Mouse (Mus musculus) retina, postnatal 1 day (tissue): Measurements from ENCODE around the gene Rhof.

Source experiments
- DNase-seq: peaks from one replicate; pipeline ENCODE4 v3.0.0-alpha.2; 2012

Rhof gene

DNA sequence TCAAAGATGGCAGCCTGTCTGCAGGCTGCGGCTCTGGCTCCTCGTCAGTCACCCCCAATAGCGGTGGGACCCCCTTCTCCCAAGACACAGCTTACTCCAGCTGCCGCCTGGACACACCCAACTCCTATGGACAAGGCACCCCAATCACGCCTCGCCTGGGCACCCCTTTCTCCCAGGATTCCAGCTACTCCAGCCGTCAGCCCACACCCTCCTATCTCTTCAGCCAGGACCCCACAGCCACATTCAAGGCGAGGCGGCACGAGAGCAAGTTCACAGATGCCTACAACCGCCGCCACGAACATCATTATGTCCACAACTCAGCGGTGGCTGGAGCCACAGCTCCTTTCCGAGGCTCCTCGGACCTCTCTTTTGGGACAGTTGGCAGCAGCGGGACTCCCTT, 15.1 kb upstream of the Rhof start:
- DNase-seq: no peak

DNA sequence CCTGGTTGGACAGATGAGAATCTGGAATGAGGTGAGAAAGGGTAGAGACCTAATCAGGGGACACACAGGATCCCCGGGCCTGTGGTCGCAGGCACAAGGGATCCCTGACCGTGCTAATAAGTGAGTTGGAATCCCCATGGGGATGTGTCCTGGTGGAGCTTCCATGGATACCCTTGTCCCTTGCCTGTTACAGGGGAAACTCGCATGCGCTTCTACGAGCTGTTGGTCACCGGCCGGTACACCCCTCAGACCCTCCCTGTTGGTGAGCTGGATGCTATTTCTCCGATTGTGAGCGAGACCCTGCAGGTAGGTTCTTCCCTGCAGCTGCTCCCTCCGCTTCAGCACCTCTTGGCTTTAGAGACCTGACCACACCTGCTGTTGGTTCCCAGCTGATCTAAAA, 13.9 kb upstream of the Rhof start:
- no peak for DNase-seq

DNA sequence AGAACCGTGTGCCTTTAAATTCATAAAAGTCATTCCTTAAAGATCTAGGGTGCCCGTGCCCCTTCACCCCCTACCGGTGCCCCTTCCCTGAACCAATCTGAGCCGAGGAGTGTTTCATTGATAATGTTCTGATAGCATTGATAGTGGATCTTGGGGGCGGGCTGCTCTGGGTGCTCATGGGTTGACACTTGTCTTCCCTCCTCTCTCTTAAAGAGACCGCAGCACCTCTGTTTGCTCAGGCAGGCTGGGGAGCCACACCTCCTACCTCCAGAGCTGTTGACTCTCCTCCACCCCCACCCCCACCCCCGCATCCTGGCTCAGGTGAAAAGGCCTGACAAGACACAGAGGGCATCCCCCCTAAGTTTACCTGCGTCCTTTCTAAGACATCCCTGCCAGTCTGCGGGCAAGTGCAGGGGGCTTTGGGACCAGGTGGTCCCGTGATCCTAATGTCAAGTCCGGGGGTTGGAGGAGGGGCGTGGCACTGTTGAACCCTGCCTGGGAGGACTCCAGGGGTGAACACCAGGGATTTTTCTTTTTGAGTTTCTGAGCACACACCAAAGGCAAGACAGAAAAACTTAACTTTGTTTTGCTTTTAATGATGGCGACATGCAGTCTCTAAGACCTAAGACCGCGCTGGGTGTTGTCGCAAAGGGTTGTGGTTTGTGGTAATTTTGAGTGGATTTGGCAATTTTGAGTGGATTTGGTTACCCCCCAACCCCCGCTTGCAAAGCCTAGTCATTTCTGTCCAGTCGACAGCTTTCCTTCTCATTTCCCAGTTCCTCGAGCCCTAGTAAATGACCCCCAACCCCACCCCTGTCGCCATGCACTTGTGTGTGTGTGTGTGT, 12.5 kb upstream of the Rhof start:
- DNase-seq: no peak

DNA sequence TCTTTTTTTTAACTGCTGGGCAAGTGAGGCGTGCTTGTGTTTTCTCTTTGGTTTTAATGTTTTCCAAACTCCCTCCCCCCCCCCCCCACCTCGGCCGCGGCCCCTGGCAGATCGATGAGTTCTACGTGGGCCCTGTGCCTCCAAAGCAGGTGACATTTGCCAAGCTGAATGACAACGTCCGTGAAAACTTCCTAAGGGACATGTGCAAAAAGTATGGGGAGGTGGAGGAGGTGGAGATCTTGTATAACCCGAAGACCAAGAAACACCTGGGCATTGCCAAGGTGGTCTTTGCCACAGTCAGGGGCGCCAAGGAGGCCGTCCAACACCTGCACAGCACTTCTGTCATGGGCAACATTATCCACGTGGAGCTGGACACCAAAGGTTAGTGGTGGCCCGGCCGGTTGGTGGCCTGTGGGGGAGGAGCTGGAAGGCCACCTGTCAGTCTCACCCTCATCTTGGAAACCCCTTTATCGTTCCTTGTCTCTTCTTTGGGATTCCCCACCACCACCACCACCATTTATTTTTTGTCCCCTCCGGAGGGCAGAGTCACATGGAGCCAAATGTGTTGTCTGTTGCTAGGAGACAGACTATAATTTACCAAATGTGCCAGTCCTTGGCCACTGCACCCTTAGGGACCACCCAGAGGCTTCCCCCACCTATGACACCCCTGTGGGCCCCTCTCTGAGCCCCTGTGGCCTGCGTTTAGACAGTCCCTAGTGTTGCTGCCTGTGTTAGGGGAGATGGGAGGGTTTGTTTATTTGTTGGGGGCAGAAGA, 11.7 kb upstream of the Rhof start:
- DNase-seq: peak; percentile 47

DNA sequence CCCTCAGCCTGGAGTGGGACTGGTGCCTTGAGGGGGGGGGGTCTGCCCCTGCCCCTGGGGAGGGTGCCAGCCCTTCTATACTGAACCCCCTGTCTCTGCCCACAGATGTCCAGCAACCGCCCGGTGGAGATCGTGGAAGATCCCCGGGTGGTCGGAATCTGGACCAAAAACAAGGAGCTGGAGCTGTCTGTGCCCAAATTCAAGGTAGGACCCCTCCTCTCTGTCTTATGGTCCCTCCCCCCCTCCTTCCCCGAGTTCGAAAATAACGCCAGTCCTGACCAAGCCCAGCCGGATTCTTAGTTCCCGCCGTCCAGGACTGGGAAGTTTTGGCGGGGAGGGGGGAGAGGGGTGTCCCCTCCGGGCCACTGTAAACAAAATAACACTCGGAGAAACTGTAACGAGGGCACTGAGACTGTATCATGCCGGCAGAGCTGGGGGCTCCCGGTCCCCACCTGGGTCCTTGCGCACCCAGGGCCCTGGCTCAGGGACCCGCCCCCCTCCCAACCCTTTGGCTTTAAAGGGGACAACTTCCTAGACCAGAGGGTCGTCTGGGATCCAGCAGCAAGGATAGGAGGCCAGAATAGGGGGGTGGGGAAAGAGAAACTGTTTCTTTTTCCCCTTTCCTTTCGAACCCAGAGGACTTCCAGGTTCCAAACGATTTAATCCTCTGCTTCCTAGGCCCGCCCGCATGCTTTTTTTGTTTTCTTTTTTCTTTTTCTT, 10.9 kb upstream of the Rhof start:
- peak; percentile 79 for DNase-seq

DNA sequence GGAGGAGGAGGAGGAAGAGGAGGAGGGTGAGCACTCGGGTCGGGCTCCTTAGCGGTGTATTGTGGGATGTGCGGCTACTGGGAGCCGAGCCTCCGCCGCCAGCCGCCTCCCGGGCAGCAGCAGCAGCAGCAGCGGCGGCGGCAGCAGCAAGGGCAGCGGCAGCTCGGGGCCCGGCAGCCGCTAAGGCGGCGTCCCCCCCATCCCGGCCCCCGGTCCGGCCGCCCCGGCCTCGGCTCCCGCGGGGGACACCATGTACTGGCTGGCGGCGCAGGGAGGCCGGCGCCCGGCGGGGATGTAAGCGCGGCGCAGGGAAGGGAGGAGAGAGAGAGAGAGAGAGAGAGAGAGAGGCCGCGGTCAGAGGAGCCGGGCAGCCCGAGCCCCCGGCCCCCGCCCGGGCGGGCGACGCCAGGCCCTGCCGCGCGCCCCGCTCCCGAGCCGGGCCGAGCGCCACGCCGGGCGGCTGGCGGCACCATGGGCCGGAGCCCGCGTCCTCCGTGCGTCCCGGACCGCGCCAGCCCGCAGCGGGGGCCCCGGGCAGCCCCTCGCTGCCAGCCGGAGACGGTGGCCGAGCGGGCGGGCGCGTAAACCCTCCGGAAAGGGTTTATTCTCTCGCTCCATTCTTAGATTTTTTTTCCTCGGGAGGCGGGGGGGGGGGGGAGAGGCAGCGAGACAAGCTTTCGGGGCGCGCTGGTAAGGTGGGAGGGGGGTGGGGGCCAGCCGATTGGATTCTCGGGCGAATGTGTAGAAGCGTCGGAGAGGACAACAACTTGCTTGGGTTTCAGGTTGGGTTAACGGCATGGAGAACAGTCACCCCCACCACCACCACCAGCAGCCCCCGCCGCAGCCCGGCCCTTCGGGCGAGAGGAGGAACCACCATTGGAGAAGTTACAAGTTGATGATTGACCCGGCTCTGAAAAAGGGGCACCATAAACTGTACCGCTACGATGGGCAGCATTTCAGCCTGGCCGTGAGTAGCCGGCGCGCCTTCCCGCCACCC, 10.0 kb upstream of the Rhof start, which contains the start of gene Setd1b:
TSS of gene Setd1b (plus strand) at position 33 of the 997 bp plus-strand sequence.
- DNase-seq: peak; percentile 78

DNA sequence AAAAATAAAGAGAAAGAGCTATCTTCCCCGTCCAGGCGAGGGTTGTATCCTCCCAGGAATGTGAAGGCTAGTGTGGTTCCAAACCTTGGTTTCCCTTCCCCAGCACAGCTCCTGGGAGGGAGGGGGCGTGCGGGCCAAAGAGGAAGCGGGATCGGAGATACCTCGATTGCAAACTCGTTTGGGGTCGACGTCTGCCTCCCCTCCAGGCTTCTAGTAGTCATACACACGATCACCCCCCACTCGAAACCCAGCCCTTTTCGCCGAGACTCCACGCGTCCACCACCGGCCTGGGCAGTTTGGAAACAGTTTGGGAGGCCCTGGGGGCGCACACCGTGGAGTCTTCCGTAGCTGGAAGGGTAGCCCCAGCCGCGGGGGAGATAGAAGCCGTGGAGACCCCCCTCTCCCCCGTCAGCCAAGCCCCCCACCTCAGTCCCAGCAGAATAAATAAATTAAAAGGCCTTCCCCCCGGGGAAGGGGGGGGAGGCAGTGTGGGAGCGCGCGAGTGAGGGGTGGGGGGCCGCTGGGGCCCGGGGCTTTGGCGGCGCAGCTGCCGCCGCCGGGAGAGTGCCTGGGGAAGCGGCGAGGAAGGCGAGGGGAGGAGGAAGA, 9.2 kb upstream of the Rhof start:
- no peak for DNase-seq

DNA sequence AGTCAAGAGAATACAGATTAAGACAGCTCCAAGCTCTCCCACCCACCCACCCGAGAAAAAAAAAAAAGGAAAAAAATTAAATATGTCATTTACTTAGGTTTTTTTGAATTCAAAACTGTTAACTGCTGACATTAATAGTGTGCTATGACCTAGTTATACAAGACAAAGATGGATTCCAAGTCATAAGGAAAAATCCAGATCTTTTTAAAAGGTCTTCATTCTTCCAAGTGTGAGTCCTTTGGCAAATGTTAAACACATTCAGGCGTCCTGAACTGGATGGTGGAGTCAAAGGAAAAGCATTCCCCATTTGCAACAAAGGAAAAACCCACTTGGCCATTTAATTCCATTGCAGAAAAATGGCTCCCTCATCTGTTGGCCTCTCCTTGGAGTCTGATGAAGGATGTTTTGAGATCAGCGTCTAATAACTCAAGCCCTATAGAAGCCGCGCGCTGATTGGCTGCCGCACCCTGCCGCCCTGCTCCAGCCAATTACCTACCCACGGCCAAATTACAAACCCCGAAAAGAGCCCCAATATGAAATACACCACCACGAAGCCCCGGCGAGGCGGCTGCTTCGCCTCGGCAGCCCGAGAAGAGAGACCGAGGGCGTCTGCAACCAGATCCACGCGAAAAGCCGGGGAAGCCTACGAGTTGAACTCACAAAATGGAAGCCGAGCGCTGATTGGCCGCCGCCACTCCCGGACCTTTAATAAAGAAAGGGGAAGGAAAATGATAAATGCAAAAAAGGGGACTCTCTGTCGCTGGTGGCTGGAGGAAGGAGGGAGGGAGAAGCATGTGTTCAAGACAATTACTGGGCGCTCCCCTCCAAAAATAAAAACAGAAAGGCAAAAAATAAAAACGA, 8.4 kb upstream of the Rhof start:
- peak; percentile 96 for DNase-seq

DNA sequence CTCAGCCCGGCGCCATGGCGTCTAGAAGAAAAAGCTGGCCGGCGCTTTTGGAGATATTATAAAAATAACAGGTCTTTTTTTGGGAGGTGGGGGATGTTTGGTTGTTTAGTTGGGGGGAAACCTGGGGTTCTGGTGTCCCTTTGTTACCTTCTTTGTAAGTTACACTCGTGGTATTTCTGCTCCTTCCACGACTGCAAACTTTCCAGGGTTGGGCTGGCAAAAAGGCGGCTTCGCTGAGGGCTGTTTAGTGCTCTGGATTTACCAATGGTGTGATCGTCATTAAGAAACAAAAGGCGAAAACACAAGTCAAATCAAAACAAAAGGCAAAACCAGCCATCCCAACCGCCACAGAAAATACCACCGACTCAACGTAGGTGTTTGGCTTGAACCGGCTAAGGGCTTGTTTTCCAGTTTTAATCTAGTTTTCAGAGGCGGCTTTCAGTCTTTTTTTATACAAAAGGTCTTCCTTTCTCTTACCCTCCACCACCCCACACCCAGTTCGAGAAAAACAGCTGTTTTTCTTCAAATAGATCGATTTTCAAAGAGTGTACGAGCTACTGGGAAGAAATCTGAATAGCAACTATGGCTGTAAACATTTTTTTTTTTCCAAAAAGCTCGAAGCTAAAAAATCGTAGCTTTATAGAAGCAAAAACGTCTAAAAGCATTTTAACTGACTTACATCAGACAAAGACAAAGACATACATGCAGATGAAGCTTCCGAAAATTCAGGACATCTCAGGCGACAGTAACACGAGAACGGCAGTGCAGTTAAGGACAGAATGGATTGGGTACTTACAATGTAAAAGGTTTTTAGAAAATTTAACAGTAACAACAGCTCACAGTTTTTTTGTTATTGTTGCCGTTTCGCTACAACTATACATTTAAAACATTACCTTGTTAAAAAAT, 7.5 kb upstream of the Rhof start:
- peak; percentile 36 for DNase-seq

DNA sequence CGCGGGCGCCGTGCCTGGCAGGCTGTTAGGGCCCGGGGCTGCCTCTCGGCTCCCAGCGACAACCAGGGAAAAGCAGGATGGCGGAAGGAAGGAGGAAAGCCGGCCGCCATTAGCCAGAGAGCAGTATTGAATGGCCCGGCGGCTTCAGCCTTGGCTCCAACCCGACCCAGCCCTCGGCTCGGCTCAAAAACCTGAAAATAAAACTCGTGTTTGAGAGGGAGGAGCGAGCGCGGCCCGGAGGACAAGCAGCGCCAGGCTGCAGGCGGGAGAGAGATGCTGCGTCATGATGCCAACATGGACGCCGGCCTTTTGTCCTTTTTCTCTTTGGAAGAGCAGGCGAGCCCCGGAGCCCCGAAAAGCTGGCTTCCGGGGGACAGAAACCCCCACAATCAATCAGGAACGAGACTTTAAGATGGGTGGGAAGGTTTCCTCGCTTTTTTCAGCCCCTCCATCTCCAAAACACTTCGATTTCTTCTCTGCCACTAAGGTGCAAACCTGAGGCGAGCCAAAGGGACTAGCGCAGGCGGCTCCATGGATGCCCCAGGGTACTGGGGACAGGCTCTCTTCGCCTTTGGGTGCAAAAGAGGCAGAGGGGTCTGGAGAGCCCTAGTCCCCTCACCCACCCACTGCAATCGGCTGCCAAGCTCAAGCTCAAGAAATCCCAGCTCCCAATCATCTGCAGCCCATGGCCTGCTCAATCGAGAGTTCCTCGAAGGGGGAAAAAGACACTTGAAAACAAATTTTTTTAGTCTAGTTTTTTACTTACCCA, 6.6 kb upstream of the Rhof start:
- DNase-seq: peak; percentile 84

DNA sequence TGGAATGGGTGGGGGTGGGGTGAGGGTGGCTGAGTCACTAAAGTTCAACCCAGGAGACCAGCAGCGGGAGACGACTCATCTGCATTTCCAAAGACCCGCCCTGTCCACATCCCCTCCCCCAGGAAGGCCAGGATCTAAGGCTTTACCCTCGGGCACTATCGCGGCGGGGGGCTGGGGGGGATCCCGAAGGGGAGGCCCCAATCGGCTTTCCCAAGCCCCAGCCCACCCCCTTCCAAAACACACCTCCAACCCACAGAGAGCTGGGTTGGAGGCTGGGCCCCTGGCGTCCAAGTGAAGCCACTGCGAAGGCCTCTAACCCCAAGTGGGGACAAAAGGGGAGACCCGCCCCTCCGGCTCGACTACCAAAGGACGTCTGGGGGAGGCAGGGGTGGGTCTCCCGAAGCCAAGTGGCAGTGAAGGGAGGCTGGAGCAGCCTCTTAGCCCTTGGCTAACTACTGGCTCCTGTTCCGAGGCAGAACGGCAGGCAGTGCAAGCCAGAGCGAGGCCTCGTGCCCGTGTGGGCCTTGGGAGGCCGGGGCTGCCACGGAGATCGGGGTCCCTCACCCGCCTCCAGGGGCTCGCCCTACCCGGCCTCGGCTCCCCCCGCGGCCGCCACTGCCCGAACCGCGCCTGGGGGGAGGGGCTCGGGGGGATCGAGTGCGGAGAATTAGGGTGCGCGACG, 5.9 kb upstream of the Rhof start:
- DNase-seq: peak; percentile 91

DNA sequence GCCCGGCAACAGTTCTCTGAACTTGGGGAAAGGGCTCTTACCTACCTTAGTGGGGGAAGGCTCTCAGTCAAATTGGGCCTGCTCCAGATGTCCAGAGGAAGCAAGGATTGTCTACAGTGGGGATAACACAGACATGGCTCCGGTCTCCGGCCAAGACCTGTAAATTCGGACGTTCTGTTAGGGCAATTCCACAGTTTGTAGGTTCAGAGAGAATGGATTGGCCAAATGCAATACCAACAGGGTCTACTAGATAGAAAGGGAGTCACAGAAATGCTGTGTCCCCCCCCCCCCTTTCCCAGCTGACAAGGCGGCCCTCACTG, 5.4 kb upstream of the Rhof start:
- DNase-seq: no peak

DNA sequence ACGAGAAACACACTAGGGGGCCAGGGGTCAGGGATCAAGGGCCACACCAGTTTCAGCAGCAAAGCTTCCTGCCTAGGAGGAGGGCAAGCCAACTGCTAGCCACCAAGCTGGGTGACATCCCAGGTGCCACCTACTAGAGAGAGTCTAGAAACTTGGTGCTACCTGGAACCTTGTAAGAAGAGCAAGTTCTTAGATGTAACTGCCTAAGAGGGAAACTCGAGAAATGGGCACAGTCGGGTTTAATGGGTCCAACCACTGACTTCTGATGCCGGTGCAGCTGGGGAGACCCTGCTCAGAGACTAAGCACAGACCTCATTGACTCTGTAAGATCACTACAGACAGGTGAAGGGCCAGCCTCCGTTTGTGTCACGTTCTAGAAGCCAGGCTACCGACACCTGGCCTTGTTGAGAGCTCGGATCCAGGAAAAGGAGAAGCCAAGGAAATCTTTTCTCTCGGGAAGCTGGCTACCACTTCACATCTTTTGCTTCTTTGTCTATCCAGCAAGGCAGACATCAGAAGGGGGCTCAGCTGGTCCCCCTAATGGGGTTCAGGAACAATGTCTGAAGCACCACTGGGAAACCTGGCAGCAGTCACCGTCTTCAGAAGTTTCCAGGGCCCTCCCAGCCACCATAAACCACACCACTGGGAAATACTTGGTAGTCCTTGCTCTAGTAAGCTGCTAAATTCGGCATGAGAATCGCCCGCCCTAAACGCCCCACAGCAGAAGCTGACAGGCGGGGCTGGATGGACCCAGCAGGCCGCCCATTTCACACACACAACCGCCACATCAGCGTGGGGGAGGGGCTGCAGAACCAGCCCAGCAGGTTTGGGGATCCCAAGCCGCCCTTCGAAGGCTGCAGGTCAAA, 4.8 kb upstream of the Rhof start:
- peak; percentile 66 for DNase-seq

DNA sequence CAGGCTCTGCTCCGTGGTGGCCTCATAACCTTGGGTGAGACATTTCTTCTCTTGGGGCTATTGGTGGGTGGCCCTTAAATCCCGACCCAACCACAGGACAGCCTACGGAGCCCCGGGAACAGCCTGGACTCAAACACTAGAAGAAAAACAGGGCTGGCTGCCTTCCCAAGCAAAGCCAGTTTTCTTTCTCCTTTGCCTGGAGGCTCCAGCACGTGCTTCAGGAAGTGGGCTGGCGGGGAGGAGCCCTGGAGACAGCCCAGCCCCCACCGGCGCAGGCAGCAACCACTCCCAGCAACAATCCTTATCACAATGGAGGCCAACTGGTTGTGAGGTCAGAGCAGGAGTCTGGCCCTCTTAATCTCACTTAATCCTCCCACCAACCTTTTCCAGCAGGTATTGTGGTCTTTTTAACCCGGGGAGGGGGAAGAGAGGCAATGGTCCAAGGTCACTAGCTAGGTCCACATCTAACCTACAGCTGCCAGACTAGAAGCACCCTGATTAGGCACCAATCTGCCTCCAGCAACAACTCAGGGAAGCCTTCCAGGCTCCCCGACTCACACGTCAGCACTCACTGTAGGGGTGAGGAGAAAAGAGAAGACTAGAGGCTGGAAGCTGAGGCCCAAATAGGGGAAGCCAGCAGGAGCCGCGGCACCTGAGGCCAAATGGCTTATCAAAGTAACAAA, 4.0 kb upstream of the Rhof start:
- peak; percentile 87 for DNase-seq

DNA sequence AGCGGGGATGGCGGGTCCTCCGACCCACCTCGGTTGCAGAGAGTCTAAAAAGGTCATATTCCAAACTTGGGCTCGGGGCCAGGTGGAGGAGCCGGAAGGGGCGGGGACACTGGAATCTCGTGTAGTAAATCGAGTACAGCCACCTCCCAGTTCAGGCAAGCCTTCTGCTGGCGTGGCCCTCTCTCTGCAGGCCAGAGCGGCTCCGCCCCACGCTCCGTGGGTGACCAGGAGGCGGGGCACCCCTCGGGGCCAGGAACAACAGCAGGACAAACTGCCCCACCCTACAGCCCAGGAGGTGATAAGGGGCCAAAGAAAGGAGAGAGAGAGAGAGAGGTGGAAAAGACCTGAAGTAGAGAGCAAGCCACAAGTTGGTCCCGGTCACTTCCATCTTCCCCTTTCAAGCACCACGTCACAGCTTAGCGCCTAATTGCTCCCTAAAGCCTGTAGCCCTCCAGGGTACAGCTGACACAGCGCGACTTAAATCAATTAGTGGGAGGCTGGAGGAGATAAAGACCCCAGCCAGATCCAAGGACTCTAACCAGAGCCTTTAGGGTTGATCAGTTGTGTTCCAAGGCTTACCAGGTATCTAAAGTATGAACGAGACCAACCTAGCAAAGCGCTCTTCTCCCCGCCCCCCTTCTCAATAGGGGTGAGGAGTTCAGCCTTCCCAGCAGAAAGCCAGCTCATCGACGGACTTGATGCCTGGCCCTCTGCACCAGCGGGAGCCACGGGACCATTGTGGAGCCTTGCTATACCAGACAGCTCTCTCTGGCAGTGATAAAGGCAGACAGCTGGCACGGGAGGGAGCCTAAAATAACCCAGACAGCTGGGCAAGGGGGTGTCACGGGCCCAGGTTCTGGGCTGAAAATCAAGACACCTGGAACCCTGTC, 3.2 kb upstream of the Rhof start:
- DNase-seq: peak; percentile 81
